Mouse (Mus musculus): ENCODE measurements at regions not wholly inside any gene's neighbourhood (a gene's known extent, or its start where the extent isn't known, plus 50 kb on each side); places are given as distances from the start of the nearest gene placed in this dataset.

DNA sequence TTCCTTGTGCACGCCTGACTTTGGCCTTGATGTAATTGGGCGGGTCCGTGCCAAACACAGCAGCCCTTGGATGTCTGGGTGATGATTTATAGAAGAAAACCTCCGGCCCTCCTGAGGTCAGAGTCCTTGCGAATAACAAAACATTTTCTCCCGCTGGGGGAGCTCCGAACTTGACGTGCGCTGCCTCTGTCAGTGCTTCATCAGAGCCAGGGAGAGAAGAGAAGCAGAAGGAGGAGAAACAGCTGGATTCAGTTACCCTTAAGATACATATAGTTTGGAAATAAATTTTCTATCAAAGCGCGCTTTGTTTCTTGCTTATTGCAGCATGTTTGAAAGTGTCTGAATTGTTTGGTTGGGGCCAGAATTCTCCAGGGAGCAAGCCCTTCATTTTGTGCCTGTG, 225.2 kb upstream of the Myocd start:
- Histone ChIP-seq H3K79me3 (ENCODE audit: low read depth) (no peaks in the 10 kb centered on the region), H3K36me3 (ENCODE audit: control insufficient read depth, insufficient read depth) (no peaks in the 10 kb centered on the region), H3ac (ENCODE audit: control insufficient read depth, insufficient read length, low read depth) (no peak overlapping the region), H3K27me3 (ENCODE audit: control insufficient read depth, insufficient read depth, insufficient read length) (no peaks in the 10 kb centered on the region), H3K79me2 (ENCODE audit: control insufficient read depth, insufficient read depth) (no peaks in the 10 kb centered on the region), H3K4me3 (ENCODE audit: insufficient read depth, poor library complexity, severe bottlenecking) (no peak overlapping the region)
- TF ChIP-seq FOSL1 (IDR thresholded peaks at IDR 0.05; ENCODE audit: insufficient read depth, low read length, poor library complexity, severe bottlenecking) (no peak), CEBPB (IDR thresholded peaks at IDR 0.05; ENCODE audit: low read depth) (no peak), CTCF (IDR thresholded peaks at IDR 0.05; ENCODE audit: control insufficient read depth, insufficient read depth, insufficient read length) (no peak), MAX (IDR thresholded peaks at IDR 0.05) (no peak), USF1 (IDR thresholded peaks at IDR 0.05; ENCODE audit: low read depth) (no peak), MYOG (IDR thresholded peaks at IDR 0.05; ENCODE audit: control insufficient read depth, extremely low read depth, insufficient read length) (no peak), MYOD1 (IDR thresholded peaks at IDR 0.05; ENCODE audit: control insufficient read depth, insufficient read length, low read depth) (no peak)

DNA sequence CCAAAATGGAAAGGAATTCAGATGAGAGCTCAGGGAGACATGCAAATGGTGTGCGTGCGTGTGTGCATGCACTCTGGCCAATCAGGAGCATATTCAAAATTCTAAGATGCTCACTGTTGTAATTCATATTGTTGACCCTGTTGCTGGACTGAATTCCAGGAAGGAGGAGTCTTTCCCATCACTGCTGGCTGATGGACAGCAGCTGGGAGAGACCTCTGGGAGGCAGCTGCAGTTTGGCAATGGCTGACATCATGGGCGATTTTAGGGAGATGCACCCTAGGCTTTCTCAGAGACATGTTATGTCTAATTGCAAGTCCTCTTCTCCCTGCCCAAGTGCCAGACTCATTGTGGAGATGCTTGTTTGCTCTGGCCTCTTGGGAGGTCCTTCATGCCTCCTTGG, 220.6 kb upstream of the Myocd start:
- no peaks in the 10 kb centered on the region for H3K36me3 ChIP-seq (ENCODE audit: control insufficient read depth, insufficient read depth)
- H3K4me3 ChIP-seq (ENCODE audit: insufficient read depth, poor library complexity, severe bottlenecking), result no peak overlapping the region
- TF ChIP-seq MYOD1 (IDR thresholded peaks at IDR 0.05; ENCODE audit: control insufficient read depth, insufficient read length, low read depth) (no peak), CEBPB (IDR thresholded peaks at IDR 0.05; ENCODE audit: low read depth) (peak; percentile 34)
- no peaks in the 10 kb centered on the region for H3K79me3 ChIP-seq (ENCODE audit: low read depth)
- no peaks in the 10 kb centered on the region for H3K27me3 ChIP-seq (ENCODE audit: control insufficient read depth, insufficient read depth, insufficient read length)
- no peak overlapping the region for H3ac ChIP-seq (ENCODE audit: control insufficient read depth, insufficient read length, low read depth)
- no peaks in the 10 kb centered on the region for H3K79me2 ChIP-seq (ENCODE audit: control insufficient read depth, insufficient read depth)

DNA sequence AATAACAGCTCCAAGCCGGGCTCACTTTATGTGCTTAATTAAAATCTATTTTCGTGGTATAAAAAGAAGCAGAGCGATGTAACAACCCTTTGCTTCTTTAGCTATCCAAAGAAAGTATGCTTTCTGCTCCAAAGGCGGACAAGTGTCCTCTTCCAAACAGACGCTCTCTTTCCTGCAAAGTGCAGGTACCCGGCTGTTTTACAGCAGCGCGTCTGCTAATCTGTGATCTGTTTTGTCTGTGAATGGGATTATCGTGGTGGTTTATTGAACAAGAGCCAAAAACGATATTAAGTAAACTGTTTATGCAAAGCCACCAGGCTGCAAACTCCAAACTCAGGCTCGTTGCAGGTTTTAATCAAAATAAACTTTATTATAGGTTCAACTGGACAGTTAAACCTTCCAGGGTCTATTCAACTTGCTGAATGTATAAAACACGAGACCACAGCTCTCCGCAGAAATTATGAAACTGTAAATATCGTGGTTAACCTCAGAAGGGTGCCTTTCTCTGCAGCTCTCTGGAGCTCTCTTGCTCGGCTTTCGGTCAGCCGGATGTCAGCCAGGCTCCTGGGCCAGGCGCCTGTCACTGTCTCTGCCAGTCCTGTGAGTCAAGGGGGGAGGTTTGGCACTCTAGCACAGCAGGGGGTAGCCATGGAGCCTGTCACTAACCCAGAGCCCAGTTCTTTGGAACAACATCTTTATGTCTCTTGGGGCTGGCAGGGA, 206.2 kb upstream of the Myocd start:
- H3K4me3 ChIP-seq (ENCODE audit: insufficient read depth, poor library complexity, severe bottlenecking), result no peak overlapping the region
- no peak overlapping the region for H3ac ChIP-seq (ENCODE audit: control insufficient read depth, insufficient read length, low read depth)
- no peaks in the 10 kb centered on the region for H3K36me3 ChIP-seq (ENCODE audit: control insufficient read depth, insufficient read depth)
- no peaks in the 10 kb centered on the region for H3K27me3 ChIP-seq (ENCODE audit: control insufficient read depth, insufficient read depth, insufficient read length)
- peak; percentile 63 for TF ChIP-seq CEBPB (IDR thresholded peaks at IDR 0.05; ENCODE audit: low read depth)
- TF ChIP-seq USF1 (IDR thresholded peaks at IDR 0.05; ENCODE audit: low read depth), result no peak
- H3K79me2 ChIP-seq (ENCODE audit: control insufficient read depth, insufficient read depth), result no peaks in the 10 kb centered on the region
- H3K79me3 ChIP-seq (ENCODE audit: low read depth), result no peaks in the 10 kb centered on the region

DNA sequence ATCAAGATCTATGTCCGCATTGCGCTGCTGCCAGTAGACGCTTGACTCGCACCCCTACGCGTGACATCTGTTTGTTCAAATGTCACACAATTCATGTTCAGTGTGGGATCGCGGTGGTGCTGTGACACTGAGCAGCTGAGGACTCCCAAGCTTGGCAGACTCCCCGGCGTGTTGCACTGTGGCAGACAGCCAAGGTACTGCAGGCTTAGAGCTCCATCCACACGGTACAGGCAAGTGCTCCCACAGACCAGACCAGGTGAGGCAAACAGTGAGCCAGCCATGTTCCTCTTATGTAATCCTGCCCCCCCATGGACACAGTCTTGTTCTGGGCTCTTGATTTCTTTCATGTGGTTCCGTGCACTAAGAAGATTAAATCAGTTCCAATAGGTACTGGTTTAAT, 205.5 kb upstream of the Myocd start:
- no peaks in the 10 kb centered on the region for H3K36me3 ChIP-seq (ENCODE audit: control insufficient read depth, insufficient read depth)
- H3ac ChIP-seq (ENCODE audit: control insufficient read depth, insufficient read length, low read depth), result no peak overlapping the region
- TF ChIP-seq FOSL1 (IDR thresholded peaks at IDR 0.05; ENCODE audit: insufficient read depth, low read length, poor library complexity, severe bottlenecking), result no peak
- TF ChIP-seq MYOD1 (IDR thresholded peaks at IDR 0.05; ENCODE audit: control insufficient read depth, insufficient read length, low read depth), result no peak
- no peak for TF ChIP-seq MYOG (IDR thresholded peaks at IDR 0.05; ENCODE audit: control insufficient read depth, extremely low read depth, insufficient read length)
- TF ChIP-seq CTCF (IDR thresholded peaks at IDR 0.05; ENCODE audit: control insufficient read depth, insufficient read depth, insufficient read length), result no peak
- TF ChIP-seq MAX (IDR thresholded peaks at IDR 0.05), result no peak
- no peak for TF ChIP-seq USF1 (IDR thresholded peaks at IDR 0.05; ENCODE audit: low read depth)
- TF ChIP-seq CEBPB (IDR thresholded peaks at IDR 0.05; ENCODE audit: low read depth), result no peak
- no peaks in the 10 kb centered on the region for H3K79me2 ChIP-seq (ENCODE audit: control insufficient read depth, insufficient read depth)
- H3K79me3 ChIP-seq (ENCODE audit: low read depth), result no peaks in the 10 kb centered on the region
- H3K27me3 ChIP-seq (ENCODE audit: control insufficient read depth, insufficient read depth, insufficient read length), result no peaks in the 10 kb centered on the region
- no peak overlapping the region for H3K4me3 ChIP-seq (ENCODE audit: insufficient read depth, poor library complexity, severe bottlenecking)

DNA sequence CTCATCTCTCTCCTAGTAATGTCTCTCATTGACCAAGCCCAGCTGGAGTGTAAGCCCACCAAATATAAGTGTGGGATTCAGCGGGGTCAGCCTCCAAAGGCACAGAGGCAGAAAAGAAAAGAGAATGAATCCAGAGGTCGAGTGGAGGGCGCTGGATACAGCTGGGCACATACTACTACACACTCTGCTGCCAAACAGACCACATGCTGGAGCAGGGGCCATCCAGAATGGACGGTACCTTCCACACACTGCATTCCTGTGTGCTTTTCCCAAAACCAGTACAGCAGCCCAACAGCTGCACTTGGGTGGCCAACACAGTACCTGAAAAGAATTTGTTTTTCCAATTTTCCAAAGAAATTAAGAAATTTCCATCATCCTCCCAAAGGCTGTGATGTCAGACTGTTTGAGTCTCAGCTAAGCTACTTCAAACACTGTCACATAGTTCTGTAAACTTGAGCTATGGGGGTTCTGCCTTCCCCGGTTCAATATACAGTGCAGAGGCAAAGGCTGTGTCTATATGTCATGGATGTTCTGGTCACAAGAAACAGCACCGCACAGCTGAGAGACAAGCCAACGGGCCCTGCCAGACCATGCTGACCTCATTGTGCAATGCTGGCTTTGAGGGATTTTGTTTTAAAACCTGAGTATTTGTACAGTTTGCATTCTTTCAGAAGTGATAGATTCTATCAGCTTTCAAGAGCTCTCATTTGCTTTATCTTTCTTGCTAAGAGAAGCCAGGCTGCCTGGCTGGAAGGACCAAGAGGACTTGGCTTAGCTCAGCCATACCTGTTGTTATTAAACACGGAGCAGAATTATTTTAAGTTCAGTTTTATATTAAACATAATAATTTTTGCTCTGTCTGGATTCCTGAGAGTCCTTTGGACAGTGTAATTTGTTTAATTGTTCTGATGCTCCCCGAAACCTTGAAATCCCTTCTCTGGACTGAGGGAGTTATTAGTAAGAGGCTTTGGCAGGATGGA, 200.3 kb upstream of the Myocd start:
- Histone ChIP-seq H3K79me2 (ENCODE audit: control insufficient read depth, insufficient read depth) (no peaks in the 10 kb centered on the region), H3K79me3 (ENCODE audit: low read depth) (no peaks in the 10 kb centered on the region), H3ac (ENCODE audit: control insufficient read depth, insufficient read length, low read depth) (no peak overlapping the region), H3K4me3 (ENCODE audit: insufficient read depth, poor library complexity, severe bottlenecking) (no peak overlapping the region), H3K36me3 (ENCODE audit: control insufficient read depth, insufficient read depth) (no peaks in the 10 kb centered on the region), H3K27me3 (ENCODE audit: control insufficient read depth, insufficient read depth, insufficient read length) (no peaks in the 10 kb centered on the region)
- no peak for TF ChIP-seq USF1 (IDR thresholded peaks at IDR 0.05; ENCODE audit: low read depth)
- no peak for TF ChIP-seq MAX (IDR thresholded peaks at IDR 0.05)
- no peak for TF ChIP-seq FOSL1 (IDR thresholded peaks at IDR 0.05; ENCODE audit: insufficient read depth, low read length, poor library complexity, severe bottlenecking)
- no peak for TF ChIP-seq MYOG (IDR thresholded peaks at IDR 0.05; ENCODE audit: control insufficient read depth, extremely low read depth, insufficient read length)
- no peak for TF ChIP-seq MYOD1 (IDR thresholded peaks at IDR 0.05; ENCODE audit: control insufficient read depth, insufficient read length, low read depth)
- TF ChIP-seq CEBPB (IDR thresholded peaks at IDR 0.05; ENCODE audit: low read depth), result no peak
- TF ChIP-seq CTCF (IDR thresholded peaks at IDR 0.05; ENCODE audit: control insufficient read depth, insufficient read depth, insufficient read length), result no peak

Data from C2C12 (cell line).